Mouse (Mus musculus): ENCODE data around the gene Iqcf3. TPM values are rescaled to one million over a fixed set of nuclear protein-coding genes. Genes with fewer than 3 reads are reported as not detected.

Iqcf3 gene
- polyA plus RNA-seq, 1 experiment from 2014 or later, result not detected

DNA sequence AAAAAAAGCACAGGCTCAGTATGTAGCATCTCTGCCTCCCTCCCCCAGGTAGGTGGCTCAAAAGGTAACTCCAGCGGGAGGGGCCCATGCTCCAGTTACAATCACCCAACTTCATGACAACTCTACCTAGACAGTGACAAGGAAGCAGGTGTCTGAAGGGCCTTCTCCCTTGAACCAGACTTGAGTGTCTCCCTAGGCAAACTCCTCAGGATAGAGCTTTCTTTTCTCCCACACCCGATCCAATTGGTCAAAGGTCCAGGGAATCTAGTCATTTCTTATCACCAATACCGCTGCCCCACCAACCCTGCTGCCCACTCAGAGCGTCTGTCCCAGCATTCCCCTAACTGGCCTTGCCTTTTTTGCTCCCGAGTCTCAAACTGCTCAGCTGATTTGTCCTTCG lies 94.7 kb downstream of the Iqcf3 start:
- 89% methylated on average over 6 of the region's 6 CpGs for WGBS
- H3K4me3 ChIP-seq (replicated peaks), result no peak overlapping the region
- ATAC-seq, result no peak
- H3K27ac ChIP-seq, result no peak overlapping the region
- H3K9me3 ChIP-seq, result no peaks in the 10 kb centered on the region
- peaks cover 17% of the 10 kb centered on the region for H3K27me3 ChIP-seq (replicated peaks)
- no peak overlapping the region for H3K4me2 ChIP-seq (replicated peaks)
- H3K4me1 ChIP-seq (replicated peaks), result peaks cover 13% of the 10 kb centered on the region
- H3K36me3 ChIP-seq, result peaks cover 9% of the 10 kb centered on the region; the same call in 1 of the 2 replicates
- H3K9ac ChIP-seq, result no peak overlapping the region

DNA sequence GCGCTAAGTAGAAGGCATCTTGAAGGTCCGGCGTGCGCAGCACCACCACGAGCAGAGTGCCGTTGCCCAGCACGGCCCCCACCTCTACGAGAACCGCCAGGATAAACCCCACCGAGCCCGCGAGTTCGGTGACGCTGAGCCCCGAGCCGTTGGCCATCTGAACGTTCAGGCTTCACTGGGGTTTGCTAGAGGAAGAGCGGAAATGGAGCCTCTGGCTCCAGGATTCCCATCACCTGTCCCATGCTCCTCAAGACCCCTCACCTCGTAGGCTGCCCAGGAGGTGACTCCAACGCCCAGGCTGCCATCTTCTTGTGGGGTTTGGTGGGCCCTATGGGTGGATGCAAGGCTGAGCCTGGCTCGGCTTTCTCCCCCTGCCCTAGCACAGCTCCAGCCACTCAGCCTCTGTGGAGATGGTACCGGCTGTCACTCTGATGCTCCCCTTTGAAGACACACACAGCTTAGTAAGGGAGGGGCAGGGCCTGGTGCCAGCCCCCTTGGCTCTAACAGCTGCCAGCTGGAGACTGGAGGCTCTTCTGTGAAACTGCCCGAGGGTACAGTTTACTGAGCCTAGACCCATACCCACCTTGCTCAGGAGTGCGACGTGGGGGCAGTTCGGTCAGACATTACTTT lies 95.7 kb downstream of the Iqcf3 start, which contains the start of gene Gpr62:
Gpr62 (minus strand) TSS at position 368 of the 630 bp plus-strand sequence.
- H3K27ac ChIP-seq, result no peak within 1 kb of the TSS; the same call in 1 of the 2 replicates
- peak within 1 kb of the TSS; percentile 62 for H3K9ac ChIP-seq
- WGBS, result 38% methylated on average over 26 of the region's 26 CpGs

DNA sequence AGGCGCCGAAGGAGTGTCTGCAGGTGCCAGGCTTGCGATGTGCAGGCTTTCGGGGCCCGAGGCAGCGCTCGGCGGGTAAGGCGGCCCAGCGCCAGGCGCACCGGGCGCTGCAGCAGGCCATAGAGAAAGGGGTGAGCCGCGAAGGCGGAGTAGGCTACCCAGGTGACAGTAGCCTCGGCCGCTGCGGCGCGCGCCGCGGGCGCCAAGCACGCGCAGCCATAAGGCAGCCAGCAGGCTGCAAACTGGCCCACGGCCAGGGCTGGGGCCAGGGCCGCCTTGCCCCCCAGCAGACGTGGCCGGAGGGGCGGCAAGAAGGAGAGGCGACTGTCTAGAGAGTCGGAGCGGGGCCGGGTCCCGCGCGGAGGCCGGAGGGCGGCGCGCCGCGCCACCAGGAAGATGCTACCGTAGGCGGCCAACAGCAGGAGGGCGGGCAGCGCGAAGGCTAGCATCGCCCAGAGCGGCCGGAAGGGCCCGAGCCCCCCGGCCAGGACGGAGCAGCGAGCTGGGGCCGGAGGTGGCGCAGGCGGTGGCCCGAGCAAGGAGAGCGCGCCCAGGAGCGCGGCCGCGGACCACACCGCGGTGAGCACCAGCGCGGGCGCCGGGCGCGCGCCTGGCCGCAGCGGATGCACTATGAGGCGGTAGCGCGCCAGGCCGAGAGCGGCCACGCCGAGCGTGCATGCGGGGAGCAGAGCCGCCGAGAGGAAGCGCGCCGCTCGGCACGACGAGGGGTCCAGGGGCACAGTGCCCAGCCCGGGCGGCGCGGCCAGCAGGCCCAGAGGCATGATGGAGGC lies 96.5 kb downstream of the Iqcf3 start:
- Histone ChIP-seq H3K9me3 (no peaks in the 10 kb centered on the region), H3K27ac (no peak overlapping the region; the same call in 1 of the 2 replicates), H3K4me3 (replicated peaks) (peak overlapping the region; percentile 64), H3K4me2 (replicated peaks) (peak overlapping the region; percentile 99), H3K27me3 (replicated peaks) (peaks cover 17% of the 10 kb centered on the region), H3K36me3 (peaks cover 14% of the 10 kb centered on the region; the same call in 1 of the 2 replicates), H3K4me1 (replicated peaks) (peaks cover 11% of the 10 kb centered on the region), H3K9ac (peak overlapping the region; percentile 62)
- 1% methylated on average over 98 of the region's 99 CpGs for WGBS
- peak; percentile 79 for ATAC-seq

More for the DNA sequence above, 95.7 kb downstream of the Iqcf3 start, which contains the start of gene Gpr62:
- Histone ChIP-seq H3K9me3 (no peaks in the 10 kb centered on the region), H3K36me3 (peaks cover 14% of the 10 kb centered on the region; the same call in 1 of the 2 replicates), H3K4me1 (replicated peaks) (peaks cover 11% of the 10 kb centered on the region), H3K4me3 (replicated peaks) (peak within 1 kb of the TSS; percentile 64), H3K4me2 (replicated peaks) (peak within 1 kb of the TSS; percentile 99), H3K27me3 (replicated peaks) (peaks cover 17% of the 10 kb centered on the region)
- ATAC-seq, result no peak

DNA sequence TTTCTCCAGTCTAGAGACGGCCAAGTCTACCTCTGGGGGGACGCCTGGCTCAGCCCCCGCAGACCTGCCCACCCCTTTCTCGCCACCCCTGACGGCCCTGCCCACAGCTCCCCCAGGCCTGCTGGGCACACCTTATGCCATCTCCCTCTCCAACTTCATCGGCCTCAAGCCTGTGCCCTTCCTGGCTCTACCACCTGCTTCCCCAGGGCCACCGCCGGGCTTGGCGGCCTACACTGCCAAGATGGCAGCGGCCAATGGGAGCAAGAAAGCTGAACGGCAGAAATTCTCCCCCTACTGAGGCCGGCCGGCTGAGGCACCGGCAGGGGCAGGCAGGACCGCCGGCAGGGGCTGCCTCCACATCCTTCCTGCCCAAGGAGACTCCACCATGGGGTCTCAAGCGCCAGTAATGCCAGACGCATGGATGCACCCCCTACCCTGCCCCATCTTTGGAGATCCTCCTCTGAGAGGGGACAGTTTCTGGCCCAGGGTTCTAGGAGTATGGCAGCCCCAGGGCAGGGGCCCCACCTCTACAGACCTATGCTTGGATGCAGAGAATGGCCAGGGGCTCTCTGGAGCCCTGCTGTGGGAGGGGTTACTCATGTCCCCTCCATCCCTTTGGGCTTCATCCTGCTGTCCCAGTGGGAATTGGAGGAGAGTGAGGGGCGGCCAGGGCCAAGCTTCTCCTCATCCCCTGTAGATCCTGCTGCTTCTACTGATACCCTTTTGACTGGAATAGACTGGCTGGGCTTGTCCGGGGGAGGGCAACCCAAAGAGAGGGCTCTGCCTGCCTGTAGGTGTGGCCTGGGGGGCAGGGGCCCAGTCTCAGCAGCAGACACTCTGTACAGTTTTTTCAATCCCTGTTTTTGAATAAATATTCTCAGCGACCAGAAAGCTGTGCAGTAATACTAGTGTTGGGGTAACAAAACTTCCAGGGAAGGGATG lies 98.0 kb downstream of the Iqcf3 start:
- no peak overlapping the region for H3K9ac ChIP-seq
- no peak overlapping the region for H3K27ac ChIP-seq
- H3K27me3 ChIP-seq (replicated peaks), result peaks cover 17% of the 10 kb centered on the region
- no peaks in the 10 kb centered on the region for H3K9me3 ChIP-seq
- ATAC-seq, result no peak
- peaks cover 14% of the 10 kb centered on the region; the same call in 1 of the 2 replicates for H3K36me3 ChIP-seq
- 85% methylated on average over 21 of the region's 21 CpGs for WGBS
- peaks cover 11% of the 10 kb centered on the region for H3K4me1 ChIP-seq (replicated peaks)
- no peak overlapping the region for H3K4me2 ChIP-seq (replicated peaks)
- H3K4me3 ChIP-seq (replicated peaks), result no peak overlapping the region

DNA sequence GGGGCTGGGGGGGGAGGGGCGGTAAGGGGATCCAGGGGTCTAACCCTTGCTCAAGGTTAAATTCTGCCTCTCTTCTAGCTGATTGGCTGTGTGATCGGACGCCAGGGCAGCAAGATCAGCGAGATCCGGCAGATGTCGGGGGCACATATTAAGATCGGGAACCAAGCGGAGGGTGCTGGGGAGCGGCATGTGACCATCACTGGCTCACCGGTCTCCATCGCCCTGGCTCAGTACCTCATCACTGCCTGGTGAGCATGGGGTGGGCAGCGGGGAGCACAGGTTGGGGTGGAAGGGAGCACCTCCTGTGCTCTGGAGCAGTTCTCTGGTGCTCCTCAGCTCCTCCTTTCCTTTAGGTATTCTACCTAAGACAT lies 99.0 kb downstream of the Iqcf3 start:
- no peaks in the 10 kb centered on the region for H3K9me3 ChIP-seq
- H3K36me3 ChIP-seq, result peaks cover 14% of the 10 kb centered on the region; the same call in 1 of the 2 replicates
- no peak for ATAC-seq
- 95% methylated on average over 12 of the region's 12 CpGs for WGBS
- H3K4me2 ChIP-seq (replicated peaks), result no peak overlapping the region
- no peak overlapping the region for H3K9ac ChIP-seq
- peaks cover 11% of the 10 kb centered on the region for H3K4me1 ChIP-seq (replicated peaks)
- peaks cover 17% of the 10 kb centered on the region for H3K27me3 ChIP-seq (replicated peaks)
- H3K4me3 ChIP-seq (replicated peaks), result no peak overlapping the region
- no peak overlapping the region for H3K27ac ChIP-seq

DNA sequence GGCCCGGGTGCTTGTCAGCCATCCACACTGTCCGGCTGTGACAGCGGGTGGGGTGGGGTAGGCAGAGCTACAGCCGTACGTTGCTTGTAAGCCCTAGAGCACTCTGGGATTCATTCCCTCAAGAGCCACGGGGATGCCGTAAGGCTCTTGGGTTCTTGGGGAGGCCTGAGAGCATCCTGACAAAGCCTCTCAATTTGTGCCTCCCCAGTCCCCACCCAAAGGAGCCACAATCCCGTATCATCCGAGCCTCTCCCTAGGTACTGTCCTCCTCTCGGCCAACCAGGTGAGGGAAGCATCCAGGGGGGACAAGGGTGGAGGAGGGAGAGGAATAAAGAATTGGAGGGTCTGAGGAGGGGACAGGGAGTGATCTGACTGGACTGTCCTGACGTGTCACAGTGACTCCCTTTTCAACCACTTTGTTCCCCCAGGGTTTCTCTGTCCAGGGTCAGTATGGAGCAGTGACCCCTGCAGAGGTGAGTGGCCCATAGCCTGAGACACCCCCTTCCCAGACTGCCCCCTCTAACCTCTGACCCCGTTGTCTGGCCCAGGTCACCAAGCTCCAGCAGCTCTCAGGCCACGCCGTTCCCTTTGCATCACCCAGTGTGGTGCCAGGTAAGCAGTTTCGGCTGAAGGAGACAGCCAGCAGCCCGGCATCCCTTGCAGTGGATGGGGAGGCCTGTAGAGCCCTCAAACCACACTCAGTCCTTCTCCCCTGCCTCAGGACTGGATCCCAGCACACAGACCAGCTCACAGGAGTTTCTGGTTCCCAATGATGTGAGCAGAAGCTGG lies 99.6 kb downstream of the Iqcf3 start:
- ATAC-seq, result no peak
- H3K9me3 ChIP-seq, result no peaks in the 10 kb centered on the region
- no peak overlapping the region for H3K9ac ChIP-seq
- 86% methylated on average over 16 of the region's 16 CpGs for WGBS
- H3K36me3 ChIP-seq, result peaks cover 14% of the 10 kb centered on the region; the same call in 1 of the 2 replicates
- no peak overlapping the region for H3K4me2 ChIP-seq (replicated peaks)
- peaks cover 17% of the 10 kb centered on the region for H3K27me3 ChIP-seq (replicated peaks)
- H3K4me1 ChIP-seq (replicated peaks), result peaks cover 15% of the 10 kb centered on the region
- no peak overlapping the region for H3K4me3 ChIP-seq (replicated peaks)
- H3K27ac ChIP-seq, result no peak overlapping the region

DNA sequence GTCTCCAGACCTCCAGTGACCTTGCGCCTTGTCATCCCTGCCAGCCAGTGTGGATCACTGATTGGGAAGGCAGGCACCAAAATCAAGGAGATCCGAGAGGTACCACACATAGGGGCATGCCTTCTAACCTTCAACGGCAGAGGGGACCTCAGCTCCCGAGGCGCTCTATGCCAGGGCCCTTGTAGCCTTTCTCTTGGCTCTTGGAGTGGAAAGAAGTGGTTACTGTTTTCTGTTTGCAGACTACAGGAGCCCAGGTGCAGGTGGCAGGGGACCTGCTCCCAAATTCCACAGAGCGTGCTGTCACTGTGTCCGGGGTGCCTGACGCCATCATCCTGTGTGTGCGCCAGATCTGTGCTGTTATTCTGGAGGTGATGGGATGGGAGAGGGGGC lies 100.4 kb downstream of the Iqcf3 start:
- 86% methylated on average over 9 of the region's 9 CpGs for WGBS
- no peaks in the 10 kb centered on the region for H3K9me3 ChIP-seq
- H3K4me2 ChIP-seq (replicated peaks), result no peak overlapping the region
- ATAC-seq, result no peak
- H3K4me3 ChIP-seq (replicated peaks), result no peak overlapping the region
- H3K36me3 ChIP-seq, result peaks cover 14% of the 10 kb centered on the region; the same call in 1 of the 2 replicates
- H3K27me3 ChIP-seq (replicated peaks), result peaks cover 17% of the 10 kb centered on the region
- peaks cover 23% of the 10 kb centered on the region for H3K4me1 ChIP-seq (replicated peaks)
- no peak overlapping the region for H3K9ac ChIP-seq
- no peak overlapping the region for H3K27ac ChIP-seq

DNA sequence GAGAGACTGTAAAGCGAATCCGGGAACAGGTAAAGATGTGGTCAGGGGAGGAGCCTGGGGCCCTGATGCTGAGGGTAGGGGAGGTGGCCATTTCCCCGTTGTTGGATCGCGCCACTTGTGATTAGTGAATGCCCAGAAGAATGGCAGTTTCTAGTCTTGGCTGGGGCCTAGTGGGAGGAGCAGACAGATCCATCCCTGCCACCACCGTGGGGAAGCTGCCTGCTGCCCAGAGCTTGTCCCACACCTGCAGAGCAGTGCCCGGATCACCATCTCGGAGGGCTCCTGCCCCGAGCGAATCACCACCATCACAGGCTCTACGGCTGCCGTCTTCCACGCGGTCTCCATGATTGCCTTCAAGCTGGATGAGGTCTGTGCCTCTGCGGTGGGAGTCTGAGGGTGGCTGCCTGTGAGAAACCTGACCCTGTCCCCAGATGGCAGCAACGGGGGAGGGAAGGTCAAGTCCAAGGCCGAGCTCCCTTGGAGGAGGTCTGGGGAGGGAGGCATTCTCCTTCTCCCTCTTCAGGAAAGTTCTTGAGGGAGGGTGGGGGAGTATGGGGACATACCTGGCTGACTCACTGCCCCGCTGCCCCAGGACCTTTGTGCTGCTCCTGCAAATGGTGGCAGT lies 100.9 kb downstream of the Iqcf3 start:
- peaks cover 14% of the 10 kb centered on the region; the same call in 1 of the 2 replicates for H3K36me3 ChIP-seq
- H3K27ac ChIP-seq, result no peak overlapping the region
- peaks cover 13% of the 10 kb centered on the region for H3K27me3 ChIP-seq (replicated peaks)
- H3K9me3 ChIP-seq, result no peaks in the 10 kb centered on the region
- no peak overlapping the region for H3K9ac ChIP-seq
- H3K4me3 ChIP-seq (replicated peaks), result no peak overlapping the region
- H3K4me1 ChIP-seq (replicated peaks), result peaks cover 25% of the 10 kb centered on the region
- no peak overlapping the region for H3K4me2 ChIP-seq (replicated peaks)
- 81% methylated on average over 18 of the region's 18 CpGs for WGBS
- no peak for ATAC-seq

DNA sequence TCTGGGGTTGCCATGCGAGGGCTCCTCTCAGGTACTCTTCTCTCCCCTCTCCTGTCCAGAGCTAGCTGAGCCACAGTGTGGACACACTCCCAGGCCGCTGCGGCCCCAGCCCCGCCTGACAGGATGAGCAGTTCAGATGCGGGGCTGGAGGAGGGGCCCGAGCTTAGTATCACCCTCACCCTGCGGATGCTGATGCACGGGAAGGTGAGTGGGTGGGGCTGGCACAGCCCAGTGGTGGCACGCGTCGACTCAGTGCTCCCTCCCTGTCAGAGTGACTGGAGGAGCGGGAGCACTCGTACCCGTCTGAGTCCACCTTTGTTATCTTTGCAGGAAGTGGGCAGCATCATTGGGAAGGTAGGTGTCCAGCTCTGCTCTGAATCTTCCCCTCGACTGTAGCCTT lies 101.5 kb downstream of the Iqcf3 start:
- H3K4me3 ChIP-seq (replicated peaks), result no peak overlapping the region

DNA sequence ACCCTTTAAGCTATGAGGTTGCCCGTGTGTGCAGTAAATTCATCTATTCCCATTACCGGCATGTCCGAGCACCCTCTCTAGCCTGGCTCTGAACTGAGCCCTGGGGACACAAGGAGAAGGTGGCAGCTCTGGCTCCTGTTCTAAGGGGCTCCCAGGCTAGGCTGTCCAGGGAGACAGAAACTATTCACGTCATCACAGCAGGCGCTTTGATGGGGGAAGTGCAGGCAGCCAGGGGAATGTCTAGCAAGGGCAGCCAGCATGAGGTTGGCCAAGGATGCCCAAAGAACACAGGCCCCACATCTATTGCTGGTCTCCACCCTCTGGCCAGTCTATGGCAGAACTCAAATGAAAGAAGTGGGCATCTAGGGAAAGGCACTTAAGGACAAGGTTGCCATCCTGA lies 103.5 kb downstream of the Iqcf3 start:
- H3K36me3 ChIP-seq, result peaks cover 9% of the 10 kb centered on the region; the same call in 1 of the 2 replicates
- H3K4me3 ChIP-seq (replicated peaks), result no peak overlapping the region
- H3K27me3 ChIP-seq (replicated peaks), result no peaks in the 10 kb centered on the region
- ATAC-seq, result no peak
- H3K4me2 ChIP-seq (replicated peaks), result no peak overlapping the region
- H3K27ac ChIP-seq, result no peak overlapping the region
- peaks cover 36% of the 10 kb centered on the region for H3K4me1 ChIP-seq (replicated peaks)
- no peak overlapping the region for H3K9ac ChIP-seq
- WGBS, result 74% methylated on average over 5 of the region's 5 CpGs
- no peaks in the 10 kb centered on the region for H3K9me3 ChIP-seq

More for the DNA sequence above, 101.5 kb downstream of the Iqcf3 start:
- H3K4me1 ChIP-seq (replicated peaks), result peaks cover 27% of the 10 kb centered on the region
- H3K36me3 ChIP-seq, result peaks cover 14% of the 10 kb centered on the region; the same call in 1 of the 2 replicates
- H3K9me3 ChIP-seq, result no peaks in the 10 kb centered on the region
- no peak overlapping the region for H3K4me2 ChIP-seq (replicated peaks)
- H3K9ac ChIP-seq, result no peak overlapping the region
- ATAC-seq, result no peak
- WGBS, result 77% methylated on average over 15 of the region's 15 CpGs
- H3K27ac ChIP-seq, result no peak overlapping the region
- H3K27me3 ChIP-seq (replicated peaks), result peaks cover 7% of the 10 kb centered on the region; the same call in 1 of the 2 replicates

DNA sequence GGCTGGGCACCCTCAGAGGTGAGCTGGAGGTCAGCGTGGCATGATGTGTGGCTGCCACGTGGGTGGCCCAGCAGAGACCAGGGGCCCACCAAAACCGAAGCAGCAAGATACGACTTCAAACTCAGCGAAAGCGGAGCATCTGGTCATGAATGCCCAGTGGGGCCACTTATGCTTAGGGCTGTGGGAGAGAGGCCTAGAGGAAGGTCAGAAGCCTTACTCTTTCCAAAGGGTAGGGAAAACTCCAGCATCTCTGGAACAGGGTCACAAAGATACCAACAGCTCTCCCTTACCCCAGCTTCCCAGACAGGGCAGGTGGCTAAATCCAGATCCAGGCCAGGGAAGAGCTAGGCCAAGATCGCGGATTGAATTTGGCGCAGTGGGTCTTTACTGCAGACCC lies 104.3 kb downstream of the Iqcf3 start:
- H3K4me1 ChIP-seq (replicated peaks), result peaks cover 41% of the 10 kb centered on the region
- peaks cover 8% of the 10 kb centered on the region; the same call in 1 of the 2 replicates for H3K36me3 ChIP-seq
- H3K4me3 ChIP-seq (replicated peaks), result no peak overlapping the region
- H3K27me3 ChIP-seq (replicated peaks), result no peaks in the 10 kb centered on the region
- peak overlapping the region; percentile 5; the same call in 1 of the 2 replicates for H3K9ac ChIP-seq
- H3K27ac ChIP-seq, result peak overlapping the region; percentile 36; the same call in 1 of the 2 replicates
- H3K4me2 ChIP-seq (replicated peaks), result peak overlapping the region; percentile 93
- no peak for ATAC-seq
- no peaks in the 10 kb centered on the region for H3K9me3 ChIP-seq
- WGBS, result 53% methylated on average over 9 of the region's 9 CpGs
